Mouse (Mus musculus): ENCODE measurements around the gene Flt4. TPM values are rescaled to one million over a fixed set of nuclear protein-coding genes. Genes with fewer than 3 reads are reported as not detected.

The Flt4 gene
- total and polyA plus RNA-seq, 3 experiments = 0.08 to 0.13 TPM; not detected in 1

DNA sequence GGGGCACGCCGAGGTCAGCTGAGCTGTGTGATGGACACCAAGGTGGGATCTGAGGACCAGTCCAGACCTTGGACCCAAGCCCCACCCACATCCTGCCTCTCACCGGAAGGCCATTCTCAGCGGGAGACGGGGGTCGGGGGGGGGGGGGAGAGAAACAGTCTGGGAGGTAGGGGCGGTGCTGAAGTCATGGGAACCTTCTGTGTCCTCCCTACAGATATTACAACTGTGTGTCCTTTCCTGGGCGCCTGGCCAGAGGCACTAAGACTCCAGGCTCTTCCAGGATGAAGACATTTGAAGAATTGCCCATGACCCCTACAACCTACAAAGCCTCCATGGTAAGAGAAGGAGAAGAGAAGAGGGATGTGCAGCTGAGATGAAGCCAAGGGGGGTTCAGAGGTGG is 36.6 kb downstream of the Flt4 start:
- no peak overlapping the region for H3K4me3 ChIP-seq (ENCODE audit: control insufficient read depth in 1 of 2, insufficient read depth in 1 of 2, low read depth in 2 of 2, low read length in 2 of 2)

GRCm38 (mm10) chr11:49650113-49650993 is 41.3 kb downstream of the Flt4 start:
- peak overlapping the region; percentile 55 to 61 for H3K4me3 ChIP-seq (ENCODE audit: control insufficient read depth in 1 of 2, insufficient read depth in 1 of 2, low read depth in 2 of 2, low read length in 2 of 2)
- peak overlapping the region; percentile 81 for H3K9ac ChIP-seq (ENCODE audit: control insufficient read depth, low read depth, low read length, poor library complexity, severe bottlenecking)
- peaks cover 3% of the 10 kb centered on the region; the same call in 1 of the 2 replicates for H3K79me2 ChIP-seq (ENCODE audit: control insufficient read depth, insufficient read depth, low read length, poor library complexity)
- TF ChIP-seq ZMIZ1 (IDR thresholded peaks at IDR 0.05; ENCODE audit: low read depth, low read length) = peak; percentile 44; the same call in 1 of the 2 replicates
- no peak for TF ChIP-seq ZNF384 (IDR thresholded peaks at IDR 0.05; ENCODE audit: low read depth, low read length)
- TF ChIP-seq ELF1 (IDR thresholded peaks at IDR 0.05; ENCODE audit: low read depth, low read length) = no peak
- TF ChIP-seq MAZ (IDR thresholded peaks at IDR 0.05; ENCODE audit: low read depth, low read length) = no peak; the same call in 1 of the 2 replicates
- no peak for TF ChIP-seq EP300 (IDR thresholded peaks at IDR 0.05; ENCODE audit: low read depth in 1 of 2, low read length in 2 of 2)
- no peak for TF ChIP-seq CHD1 (IDR thresholded peaks at IDR 0.05; ENCODE audit: low read depth, low read length)
- 0 out of 2 replicates have a peak, but pooled peaks have one; percentile 6 for TF ChIP-seq MYC (IDR thresholded peaks at IDR 0.05; ENCODE audit: low read depth, low read length)
- no peak for TF ChIP-seq USF2 (IDR thresholded peaks at IDR 0.05; ENCODE audit: borderline replicate concordance in 1 of 2, insufficient read depth in 1 of 2, low read depth in 1 of 2, low read length in 2 of 2)
- TF ChIP-seq ETS1 (IDR thresholded peaks at IDR 0.05; ENCODE audit: low read depth, low read length) = peak; percentile 59; the same call in 1 of the 2 replicates
- TF ChIP-seq MAFK (IDR thresholded peaks at IDR 0.05; ENCODE audit: borderline replicate concordance, low read depth, low read length) = no peak
- TF ChIP-seq NRF1 (IDR thresholded peaks at IDR 0.05; ENCODE audit: insufficient read depth, low read depth, low read length, poor library complexity, severe bottlenecking) = peak; percentile 73
- TF ChIP-seq SIN3A (IDR thresholded peaks at IDR 0.05; ENCODE audit: low read length) = peak; percentile 43; the same call in 1 of the 2 replicates
- TF ChIP-seq RCOR1 (IDR thresholded peaks at IDR 0.05; ENCODE audit: low read depth, low read length) = 0 out of 2 replicates have a peak, but pooled peaks have one; percentile 32
- TF ChIP-seq MEF2A (IDR thresholded peaks at IDR 0.05; ENCODE audit: extremely low read depth, insufficient replicate concordance, low read depth, low read length, poor library complexity, severe bottlenecking) = no peak
- TF ChIP-seq RAD21 (IDR thresholded peaks at IDR 0.05; ENCODE audit: low read depth, low read length) = peak; percentile 56
- 0 out of 2 replicates have a peak, but pooled peaks have one; percentile 32 for TF ChIP-seq POLR2AphosphoS5 (IDR thresholded peaks at IDR 0.05; ENCODE audit: borderline replicate concordance, low read depth, low read length)
- peak; percentile 71; the same call in 1 of the 2 replicates for TF ChIP-seq TBP (IDR thresholded peaks at IDR 0.05; ENCODE audit: low read depth, low read length)
- TF ChIP-seq CHD2 (IDR thresholded peaks at IDR 0.05; ENCODE audit: low read length) = no peak
- no peak; the same call in 1 of the 2 replicates for TF ChIP-seq MXI1 (IDR thresholded peaks at IDR 0.05; ENCODE audit: low read depth, low read length)
- TF ChIP-seq GABPA (IDR thresholded peaks at IDR 0.05; ENCODE audit: low read depth, low read length) = no peak
- TF ChIP-seq BHLHE40 (IDR thresholded peaks at IDR 0.05; ENCODE audit: borderline replicate concordance, low read depth, low read length) = no peak
- peak; percentile 79 for TF ChIP-seq SMC3 (IDR thresholded peaks at IDR 0.05; ENCODE audit: low read depth, low read length)

More for the DNA sequence above, 36.6 kb downstream of the Flt4 start:
- Histone ChIP-seq H3K79me2 (ENCODE audit: control insufficient read depth, insufficient read depth, low read length, poor library complexity) (no peaks in the 10 kb centered on the region; the same call in 1 of the 2 replicates), H3K4me1 (ENCODE audit: control insufficient read depth in 1 of 2, insufficient read depth in 2 of 2, low read length in 2 of 2) (peaks cover 0 to 4% of the 10 kb centered on the region in 2 experiments; a peak in 1 of 4 replicates), H3K27ac (ENCODE audit: control insufficient read depth, low read depth, low read length) (no peak overlapping the region), H3K9ac (ENCODE audit: control insufficient read depth, low read depth, low read length, poor library complexity, severe bottlenecking) (no peak overlapping the region), H3K9me3 (replicated peaks; ENCODE audit: insufficient read depth, low read length) (no peaks in the 10 kb centered on the region), H3K36me3 (ENCODE audit: control insufficient read depth in 1 of 2, insufficient read depth in 2 of 2, low read length in 2 of 2) (peaks cover 0 to 5% of the 10 kb centered on the region in 2 experiments; a peak in 2 of 4 replicates), H3K27me3 (ENCODE audit: control insufficient read depth in 1 of 2, insufficient read depth in 2 of 2, low read length in 2 of 2) (no peaks in the 10 kb centered on the region; a peak in 1 of 4 replicates)
- DNase-seq (ENCODE audit: low read depth, low spot score) = no peak
- TF ChIP-seq HCFC1 (IDR thresholded peaks at IDR 0.05; ENCODE audit: low read depth, low read length) (no peak), RAD21 (IDR thresholded peaks at IDR 0.05; ENCODE audit: low read depth, low read length) (no peak), TBP (IDR thresholded peaks at IDR 0.05; ENCODE audit: low read depth, low read length) (no peak), MYC (IDR thresholded peaks at IDR 0.05; ENCODE audit: low read depth, low read length) (no peak), MAZ (IDR thresholded peaks at IDR 0.05; ENCODE audit: low read depth, low read length) (no peak), GATA1 (IDR thresholded peaks at IDR 0.05; ENCODE audit: low read depth, low read length) (no peak), ZMIZ1 (IDR thresholded peaks at IDR 0.05; ENCODE audit: low read depth, low read length) (no peak), MAFK (IDR thresholded peaks at IDR 0.05; ENCODE audit: borderline replicate concordance, low read depth, low read length) (no peak), CTCF (IDR thresholded peaks at IDR 0.05 in 2 of 3, conservative IDR thresholded peaks at IDR 0.05 in 1 of 3; ENCODE audit: control insufficient read depth in 1 of 3, insufficient read depth in 1 of 3, low read depth in 2 of 3, low read length in 3 of 3, poor library complexity in 1 of 3, severe bottlenecking in 1 of 3) (no peak), MXI1 (IDR thresholded peaks at IDR 0.05; ENCODE audit: low read depth, low read length) (no peak), POLR2AphosphoS5 (IDR thresholded peaks at IDR 0.05; ENCODE audit: borderline replicate concordance, low read depth, low read length) (no peak), POLR2AphosphoS2 (IDR thresholded peaks at IDR 0.05; ENCODE audit: low read length) (no peak), ZKSCAN1 (IDR thresholded peaks at IDR 0.05; ENCODE audit: low read depth, low read length) (no peak), UBTF (IDR thresholded peaks at IDR 0.05; ENCODE audit: borderline replicate concordance, insufficient read depth, low read depth, low read length) (no peak)

More at GRCm38 (mm10) chr11:49650113-49650993, 41.3 kb downstream of the Flt4 start:
- Histone ChIP-seq H3K27ac (ENCODE audit: control insufficient read depth, low read depth, low read length) (peak overlapping the region; percentile 98), H3K36me3 (ENCODE audit: control insufficient read depth in 1 of 2, insufficient read depth in 2 of 2, low read length in 2 of 2) (peaks cover 0 to 10% of the 10 kb centered on the region in 2 experiments; a peak in 2 of 4 replicates), H3K9me3 (replicated peaks; ENCODE audit: insufficient read depth, low read length) (no peaks in the 10 kb centered on the region), H3K27me3 (ENCODE audit: control insufficient read depth in 1 of 2, insufficient read depth in 2 of 2, low read length in 2 of 2) (no peaks in the 10 kb centered on the region), H3K4me1 (ENCODE audit: control insufficient read depth in 1 of 2, insufficient read depth in 2 of 2, low read length in 2 of 2) (peaks cover 7 to 19% of the 10 kb centered on the region in 2 experiments; a peak in 3 of 4 replicates)
- peak; percentile 98 for DNase-seq (ENCODE audit: low read depth, low spot score)

All from MEL (cell line).